Mouse (Mus musculus) myocyte (in vitro differentiated cells): ENCODE data around the gene Mast2. TPM values are rescaled to one million over a fixed set of nuclear protein-coding genes. Genes with fewer than 3 reads are reported as not detected.
A peak's percentile ranks its signal among the peaks of the same experiment; 100 is the strongest.

Experiments
- H3K27me3 ChIP-seq: one replicate; pipeline ENCODE4 v1.6.1; 2011; ENCODE audit not compliant: control insufficient read depth, insufficient read depth, insufficient read length
- H3K36me3 ChIP-seq: one replicate; pipeline ENCODE4 v1.6.1; 2011; ENCODE audit not compliant: control insufficient read depth, insufficient read depth
- H3K4me2 ChIP-seq: one replicate; pipeline ENCODE4 v1.6.1; 2011; ENCODE audit warnings: low read depth, control low read depth
- H3K4me3 ChIP-seq: one replicate; pipeline ENCODE4 v1.5.1; 2011; ENCODE audit warnings: mild to moderate bottlenecking, control low read depth, moderate library complexity
- H3K79me2 ChIP-seq: one replicate; pipeline ENCODE4 v1.6.1; 2011; ENCODE audit not compliant: control insufficient read depth, insufficient read depth
- H3ac ChIP-seq: one replicate; pipeline ENCODE4 v1.6.1; 2011; ENCODE audit not compliant: control insufficient read depth, insufficient read length
- CEBPB ChIP-seq: IDR thresholded peaks from 2 replicates; pipeline ENCODE4 v1.6.1; 2011; ENCODE audit warnings: mild to moderate bottlenecking, moderate library complexity; ENCODE audit not compliant: poor library complexity, insufficient read depth, severe bottlenecking
- E2F4 ChIP-seq: IDR thresholded peaks from one replicate; pipeline ENCODE4 v1.6.1; 2011; ENCODE audit warnings: mild to moderate bottlenecking, control low read depth, moderate library complexity; ENCODE audit not compliant: insufficient read depth
- MAX ChIP-seq: IDR thresholded peaks from one replicate; pipeline ENCODE4 v1.6.1; 2011; ENCODE audit warnings: low read depth, mild to moderate bottlenecking, control low read depth
- MYOD1 ChIP-seq, 3 experiments: IDR thresholded peaks; one replicate each; pipeline ENCODE4 v1.6.1; 2011; ENCODE audit warnings: control low read depth in 2 of 3, low read depth in 2 of 3, mild to moderate bottlenecking in 2 of 3, moderate library complexity in 1 of 3; ENCODE audit not compliant: insufficient read length in 2 of 3, control insufficient read depth in 1 of 3
- MYOG ChIP-seq, 3 experiments: IDR thresholded peaks; one replicate each; pipeline ENCODE4 v1.6.1; 2011; ENCODE audit warnings: control low read depth in 2 of 3, low read depth in 2 of 3, mild to moderate bottlenecking in 2 of 3; ENCODE audit not compliant: insufficient read length in 2 of 3, control insufficient read depth in 1 of 3, insufficient read depth in 1 of 3
- POLR2A ChIP-seq: IDR thresholded peaks from one replicate; pipeline ENCODE4 v1.6.1; 2011; ENCODE audit warnings: low read depth, mild to moderate bottlenecking, control low read depth, moderate library complexity; ENCODE audit not compliant: insufficient read length
- POLR2AphosphoS2 ChIP-seq: IDR thresholded peaks from one replicate; pipeline ENCODE4 v1.6.1; 2011; ENCODE audit warnings: low read depth, control low read depth; ENCODE audit not compliant: insufficient read length
- REST ChIP-seq: IDR thresholded peaks from one replicate; pipeline ENCODE4 v1.6.1; 2011; ENCODE audit warnings: mild to moderate bottlenecking, control low read depth, moderate library complexity; ENCODE audit not compliant: insufficient read depth, insufficient read length
- SRF ChIP-seq: IDR thresholded peaks from one replicate; pipeline ENCODE4 v1.6.1; 2011; ENCODE audit warnings: low read depth; ENCODE audit not compliant: control insufficient read depth, insufficient read length
- TCF12 ChIP-seq: IDR thresholded peaks from one replicate; pipeline ENCODE4 v1.6.1; 2011; ENCODE audit warnings: mild to moderate bottlenecking, control low read depth; ENCODE audit not compliant: poor library complexity, insufficient read depth, severe bottlenecking
- TCF3 ChIP-seq: IDR thresholded peaks from one replicate; pipeline ENCODE4 v1.6.1; 2011; ENCODE audit warnings: low read depth, control low read depth; ENCODE audit not compliant: insufficient read length
- USF1 ChIP-seq: IDR thresholded peaks from one replicate; pipeline ENCODE4 v1.6.1; 2011; ENCODE audit warnings: low read depth, mild to moderate bottlenecking, control low read depth, moderate library complexity
- polyA plus RNA-seq: library from polyadenylated mRNA; unstranded; fragments of >200 nt; fragmentation: generic; extraction: Trizol; gene quantifications from one replicate; pipeline ENCODE4 v1.2.1, GENCODE M21; 2012; ENCODE audit warnings: missing spikeins

The Mast2 gene
- polyA plus RNA-seq, 1 experiment: 48.9 TPM

- no peak overlapping the region for H3K4me3 ChIP-seq
- H3K36me3 ChIP-seq: no peaks in the 10 kb centered on the region
- peaks cover 16% of the 10 kb centered on the region for H3K79me2 ChIP-seq
- H3K4me2 ChIP-seq: no peak overlapping the region
- no peaks in the 10 kb centered on the region for H3K27me3 ChIP-seq
- no peak overlapping the region for H3ac ChIP-seq
- TF ChIP-seq TCF3: no peak
- TF ChIP-seq MYOG (IDR thresholded peaks at IDR 0.05; ENCODE audit: control insufficient read depth in 1 of 3, insufficient read depth in 1 of 3, insufficient read length in 2 of 3, low read depth in 2 of 3): no peak
- TF ChIP-seq TCF12: no peak
- no peak for TF ChIP-seq MAX
- TF ChIP-seq POLR2AphosphoS2: no peak
- no peak for TF ChIP-seq USF1
- no peak for TF ChIP-seq CEBPB
- TF ChIP-seq MYOD1 (IDR thresholded peaks at IDR 0.05; ENCODE audit: control insufficient read depth in 1 of 3, insufficient read length in 2 of 3, low read depth in 2 of 3): no peak
- no peak for TF ChIP-seq E2F4
- no peak for TF ChIP-seq POLR2A
- TF ChIP-seq SRF: no peak
- TF ChIP-seq REST: no peak
Observed at GRCm38 (mm10) chr4:116421170-116421569, 42.8 kb downstream of the Mast2 start.

- no peak overlapping the region for H3K4me3 ChIP-seq
- H3K4me2 ChIP-seq: peak overlapping the region; percentile 7
- H3K36me3 ChIP-seq: no peaks in the 10 kb centered on the region
- peaks cover 25% of the 10 kb centered on the region for H3K79me2 ChIP-seq
- TF ChIP-seq CEBPB (no peak), POLR2AphosphoS2 (no peak), REST (no peak), MAX (no peak), SRF (no peak), E2F4 (no peak), POLR2A (no peak), USF1 (no peak), TCF3 (no peak), MYOG (IDR thresholded peaks at IDR 0.05; ENCODE audit: control insufficient read depth in 1 of 3, insufficient read depth in 1 of 3, insufficient read length in 2 of 3, low read depth in 2 of 3) (no peak), MYOD1 (IDR thresholded peaks at IDR 0.05; ENCODE audit: control insufficient read depth in 1 of 3, insufficient read length in 2 of 3, low read depth in 2 of 3) (no peak), TCF12 (no peak)
- no peaks in the 10 kb centered on the region for H3K27me3 ChIP-seq
- H3ac ChIP-seq: no peak overlapping the region
Observed at GRCm38 (mm10) chr4:116412993-116413392, 51.0 kb downstream of the Mast2 start.

- peaks cover 21% of the 10 kb centered on the region for H3K79me2 ChIP-seq
- H3K4me2 ChIP-seq: no peak overlapping the region
- no peaks in the 10 kb centered on the region for H3K36me3 ChIP-seq
- no peak overlapping the region for H3ac ChIP-seq
- H3K4me3 ChIP-seq: no peak overlapping the region
- H3K27me3 ChIP-seq: no peaks in the 10 kb centered on the region
- TF ChIP-seq TCF12 (no peak), POLR2AphosphoS2 (no peak), REST (no peak)
Observed at GRCm38 (mm10) chr4:116411401-116411800, 52.6 kb downstream of the Mast2 start.

- peaks cover 32% of the 10 kb centered on the region for H3K79me2 ChIP-seq
- H3K4me2 ChIP-seq: peak overlapping the region; percentile 49
- TF ChIP-seq TCF3 (no peak), REST (no peak), TCF12 (no peak), USF1 (no peak), MAX (no peak), MYOG (IDR thresholded peaks at IDR 0.05; ENCODE audit: control insufficient read depth in 1 of 3, insufficient read depth in 1 of 3, insufficient read length in 2 of 3, low read depth in 2 of 3) (no peak), POLR2A (no peak), SRF (no peak), E2F4 (no peak), POLR2AphosphoS2 (no peak), CEBPB (no peak), MYOD1 (IDR thresholded peaks at IDR 0.05; ENCODE audit: control insufficient read depth in 1 of 3, insufficient read length in 2 of 3, low read depth in 2 of 3) (no peak)
- no peak overlapping the region for H3K4me3 ChIP-seq
- no peak overlapping the region for H3ac ChIP-seq
- H3K27me3 ChIP-seq: no peaks in the 10 kb centered on the region
- H3K36me3 ChIP-seq: no peaks in the 10 kb centered on the region
Observed at GRCm38 (mm10) chr4:116406668-116407067, 57.3 kb downstream of the Mast2 start.

- Histone ChIP-seq H3K79me2 (peaks cover 30% of the 10 kb centered on the region), H3ac (no peak overlapping the region), H3K27me3 (no peaks in the 10 kb centered on the region), H3K4me3 (no peak overlapping the region), H3K36me3 (no peaks in the 10 kb centered on the region), H3K4me2 (peak overlapping the region; percentile 49)
- TF ChIP-seq CEBPB: no peak
- no peak for TF ChIP-seq REST
- no peak for TF ChIP-seq TCF12
- no peak for TF ChIP-seq POLR2AphosphoS2
- no peak for TF ChIP-seq MYOG (IDR thresholded peaks at IDR 0.05; ENCODE audit: control insufficient read depth in 1 of 3, insufficient read depth in 1 of 3, insufficient read length in 2 of 3, low read depth in 2 of 3)
- TF ChIP-seq MAX: no peak
- no peak for TF ChIP-seq MYOD1 (IDR thresholded peaks at IDR 0.05; ENCODE audit: control insufficient read depth in 1 of 3, insufficient read length in 2 of 3, low read depth in 2 of 3)
Observed at GRCm38 (mm10) chr4:116405955-116406351, 58.0 kb downstream of the Mast2 start.
